Mouse (Mus musculus) liver, embryonic 11.5 days (tissue): Measurements from ENCODE around the gene Spdya. TPM values are rescaled to one million over a fixed set of nuclear protein-coding genes. Genes with fewer than 3 reads are reported as not detected.
A peak's percentile ranks its signal among the peaks of the same experiment; 100 is the strongest.
"Not testable (repeated sequence)": the region's sequence is repeated elsewhere in the genome, so short reads cannot be mapped to it uniquely, and the experiment has no call there.

Source experiments
- ATAC-seq: fragments of 200-750 bp; cut with Nextera tagmentation; replicated peaks from 2 replicates; pipeline ENCODE4 v1.8.0; 2017; ENCODE audit warnings: moderate number of reproducible peaks, mild to moderate bottlenecking, moderate TSS enrichment, moderate library complexity; ENCODE audit not compliant: low FRiP score
- DNase-seq: peaks from one replicate; pipeline ENCODE4 v3.0.0-alpha.2; 2017; ENCODE audit warnings: low spot score
- H3K27ac ChIP-seq: fragments of 300-500 bp; sonication (generic); 2 replicates; pipeline ENCODE4 v1.5.1; 2014; ENCODE audit warnings: mild to moderate bottlenecking, low read depth, low read length, control low read depth
- H3K27me3 ChIP-seq: fragments of 300-500 bp; sonication (generic); replicated peaks from 2 replicates; pipeline ENCODE4 v1.6.1; 2014; ENCODE audit warnings: low read length, mixed read lengths; ENCODE audit not compliant: control insufficient read depth, insufficient read depth
- H3K36me3 ChIP-seq: fragments of 300-500 bp; sonication (generic); 2 replicates; pipeline ENCODE4 v1.6.1; 2014; ENCODE audit warnings: mild to moderate bottlenecking, low read length, moderate library complexity, mixed read lengths; ENCODE audit not compliant: control insufficient read depth, insufficient read depth
- H3K4me1 ChIP-seq: fragments of 300-500 bp; sonication (generic); replicated peaks from 2 replicates; pipeline ENCODE4 v1.6.1; 2014; ENCODE audit warnings: low read length, mixed read lengths; ENCODE audit not compliant: control insufficient read depth, insufficient read depth
- H3K4me2 ChIP-seq: fragments of 300-500 bp; sonication (generic); 2 replicates; pipeline ENCODE4 v1.6.1; 2014; ENCODE audit warnings: mild to moderate bottlenecking, control low read depth, moderate library complexity
- H3K4me3 ChIP-seq: fragments of 300-500 bp; sonication (generic); 2 replicates; pipeline ENCODE4 v1.5.1; 2014; ENCODE audit warnings: low read depth, low read length, control low read depth
- H3K9ac ChIP-seq: fragments of 300-500 bp; sonication (generic); 2 replicates; pipeline ENCODE4 v1.6.1; 2014; ENCODE audit warnings: low read depth, low read length, control low read depth
- H3K9me3 ChIP-seq: fragments of 300-500 bp; sonication (generic); 2 replicates; pipeline ENCODE4 v1.6.1; 2016; ENCODE audit warnings: low read length, inconsistent platforms, mixed read lengths; ENCODE audit not compliant: control insufficient read depth
- WGBS: fragments of 180-500 bp; shearing (Covaris S2); extraction: QIAGEN DNeasy Blood & Tissue Kit; methylation state at CpG from one replicate; pipeline ENCODE4 v1.1.7; 2014; 5-methylcytosine and 5-hydroxymethylcytosine counted together
- polyA plus RNA-seq: library from polyadenylated mRNA; unstranded; fragments of >200 nt; fragmentation: Nextera tagmentation; extraction: Ambion mirVana; gene quantifications from 2 replicates; pipeline ENCODE4 v1.2.1, GENCODE M21; 2014

The Spdya gene
- 0.43 and 0.47 TPM in 2 replicates for polyA plus RNA-seq

- Histone ChIP-seq H3K36me3 (no peaks in the 10 kb centered on the region), H3K9me3 (no peaks in the 10 kb centered on the region), H3K27ac (no peak within 1 kb of the TSS; the same call in 1 of the 2 replicates), H3K4me1 (peaks cover 5% of the 10 kb centered on the region), H3K4me3 (peak within 1 kb of the TSS; percentile 75), H3K4me2 (peak within 1 kb of the TSS; percentile 100), H3K9ac (peak within 1 kb of the TSS; percentile 76), H3K27me3 (peaks cover 6% of the 10 kb centered on the region)
- peak; percentile 92 for ATAC-seq
- peak; percentile 80 for DNase-seq
- whole genome bisulfite sequencing, result under 1% methylated on average over 74 of the region's 78 CpGs
Observed at GRCm38 (mm10) chr17:71551757-71552451, at the start of gene Spdya. Spdya (plus strand) TSS chr17:71552061.

DNA sequence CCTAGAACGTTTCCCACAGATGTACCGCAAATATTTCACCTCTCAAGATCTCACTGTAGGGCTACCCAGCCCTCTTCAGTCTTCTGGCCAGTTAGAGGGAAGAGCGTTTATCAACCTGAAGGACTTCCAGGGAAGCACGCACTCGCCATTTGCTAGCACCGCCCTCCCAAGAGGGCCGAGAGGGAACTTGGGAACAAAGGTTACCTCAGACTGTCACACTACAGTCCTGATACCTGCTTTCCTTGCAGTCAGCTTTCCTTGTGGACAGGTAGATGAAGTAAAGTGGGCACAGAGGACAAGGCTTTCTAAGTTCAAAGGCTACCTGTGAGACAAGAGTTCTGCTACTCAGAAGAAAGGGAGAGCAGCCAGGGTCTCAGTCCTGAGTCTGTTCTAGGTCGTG is 45.0 kb upstream of the Spdya start:
- H3K4me3 ChIP-seq, result no peak overlapping the region
- DNase-seq (no peak), ATAC-seq (no peak)
- H3K27ac ChIP-seq, result no peak overlapping the region
- H3K9me3 ChIP-seq, result no peaks in the 10 kb centered on the region
- H3K4me2 ChIP-seq, result no peak overlapping the region
- 0 out of 2 replicates have a peak, but pooled peaks cover 3% of the 10 kb centered on the region for H3K4me1 ChIP-seq
- peaks cover 34% of the 10 kb centered on the region for H3K36me3 ChIP-seq
- H3K27me3 ChIP-seq, result no peaks in the 10 kb centered on the region
- no peak overlapping the region for H3K9ac ChIP-seq
- WGBS, result 87% methylated on average over 8 of the region's 8 CpGs

GRCm38 (mm10) chr17:71510297-71510696 is 41.6 kb upstream of the Spdya start:
- no peak overlapping the region for H3K9ac ChIP-seq
- 82% methylated on average over 11 of the region's 11 CpGs for WGBS
- no peak overlapping the region for H3K27ac ChIP-seq
- no peak overlapping the region for H3K4me3 ChIP-seq
- no peak for DNase-seq
- H3K9me3 ChIP-seq, result no peaks in the 10 kb centered on the region
- peaks cover 28% of the 10 kb centered on the region for H3K36me3 ChIP-seq
- no peaks in the 10 kb centered on the region for H3K27me3 ChIP-seq
- ATAC-seq, result peak; percentile 91
- H3K4me2 ChIP-seq, result no peak overlapping the region
- H3K4me1 ChIP-seq, result 0 out of 2 replicates have a peak, but pooled peaks cover 3% of the 10 kb centered on the region

DNA sequence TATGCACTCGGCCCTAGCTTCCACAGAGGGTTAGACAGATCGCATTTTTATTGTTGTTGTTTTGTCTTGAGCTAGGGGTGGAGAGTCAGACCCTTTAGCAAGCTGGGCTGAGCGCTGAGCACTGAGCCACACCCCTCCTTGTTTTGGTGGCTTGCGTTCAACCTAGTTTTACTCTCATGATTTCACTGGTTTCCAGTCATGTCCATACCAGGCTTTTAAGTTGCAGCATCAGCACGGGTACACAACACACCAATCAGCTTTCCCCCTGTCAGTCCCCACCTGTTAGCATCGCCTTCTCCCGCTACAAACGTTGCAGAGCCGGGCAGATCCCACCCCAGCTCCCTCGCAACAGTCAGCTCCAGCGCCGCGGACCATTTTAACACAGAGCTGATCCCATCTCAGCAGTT is 25.6 kb upstream of the Spdya start:
- H3K36me3 ChIP-seq, result 0 out of 2 replicates have a peak, but pooled peaks cover 2% of the 10 kb centered on the region
- WGBS, result 0% methylated on average over 13 of the region's 13 CpGs
- DNase-seq (no peak), ATAC-seq (peak; percentile 70)
- H3K9me3 ChIP-seq, result no peaks in the 10 kb centered on the region
- H3K4me1 ChIP-seq, result peaks cover 5% of the 10 kb centered on the region; the same call in 1 of the 2 replicates
- H3K9ac ChIP-seq, result peak overlapping the region; percentile 77
- H3K27ac ChIP-seq, result peak overlapping the region; percentile 95
- no peaks in the 10 kb centered on the region for H3K27me3 ChIP-seq
- H3K4me2 ChIP-seq, result peak overlapping the region; percentile 68
- H3K4me3 ChIP-seq, result peak overlapping the region; percentile 81

GRCm38 (mm10) chr17:71526711-71527564 is 24.9 kb upstream of the Spdya start, which contains the start of gene Ndc80:
Ndc80 (minus strand) TSS chr17:71526857.
- Histone ChIP-seq H3K27ac (peak within 1 kb of the TSS; percentile 95), H3K27me3 (no peaks in the 10 kb centered on the region), H3K9me3 (no peaks in the 10 kb centered on the region), H3K4me3 (peak within 1 kb of the TSS; percentile 81), H3K36me3 (0 out of 2 replicates have a peak, but pooled peaks cover 2% of the 10 kb centered on the region), H3K4me1 (peaks cover 5% of the 10 kb centered on the region; the same call in 1 of the 2 replicates), H3K4me2 (peak within 1 kb of the TSS; percentile 68), H3K9ac (peak within 1 kb of the TSS; percentile 77)
- ATAC-seq, result peak; percentile 90
- DNase-seq, result peak; percentile 91
- 1% methylated on average over 66 of the region's 66 CpGs for WGBS

DNA sequence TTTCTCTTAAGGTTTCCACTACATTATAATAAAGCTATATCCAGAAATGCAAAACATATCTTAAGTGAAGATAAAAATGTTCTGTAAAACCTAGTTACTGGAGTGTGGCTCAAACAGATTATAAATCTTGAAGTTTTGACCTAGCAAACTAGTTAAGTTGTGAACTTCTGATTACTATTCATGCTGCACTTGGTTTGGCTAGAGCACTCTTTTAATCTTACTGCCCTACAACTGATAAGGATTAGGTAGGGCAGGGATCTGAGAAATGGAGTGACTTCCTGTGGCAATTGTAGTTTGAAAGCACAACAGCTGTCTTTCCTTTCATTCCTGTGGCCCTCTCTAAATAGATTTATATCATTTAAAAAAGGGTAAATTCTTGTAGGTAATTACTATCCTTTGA is 23.8 kb upstream of the Spdya start:
- Histone ChIP-seq H3K4me1 (peaks cover 5% of the 10 kb centered on the region; the same call in 1 of the 2 replicates), H3K9me3 (no peaks in the 10 kb centered on the region), H3K4me2 (no peak overlapping the region), H3K9ac (no peak overlapping the region), H3K27me3 (no peaks in the 10 kb centered on the region), H3K27ac (no peak overlapping the region), H3K36me3 (0 out of 2 replicates have a peak, but pooled peaks cover 2% of the 10 kb centered on the region), H3K4me3 (no peak overlapping the region)
- ATAC-seq, result no peak
- no peak for DNase-seq

- not testable (repeated sequence) for H3K27ac ChIP-seq, H3K9me3 ChIP-seq, H3K4me2 ChIP-seq, H3K4me3 ChIP-seq, DNase-seq, H3K9ac ChIP-seq, H3K27me3 ChIP-seq, H3K36me3 ChIP-seq, H3K4me1 ChIP-seq, ATAC-seq
- 71% methylated on average over 1 of the region's 1 CpGs for WGBS
Observed at GRCm38 (mm10) chr17:71535595-71535994, 16.3 kb upstream of the Spdya start.

DNA sequence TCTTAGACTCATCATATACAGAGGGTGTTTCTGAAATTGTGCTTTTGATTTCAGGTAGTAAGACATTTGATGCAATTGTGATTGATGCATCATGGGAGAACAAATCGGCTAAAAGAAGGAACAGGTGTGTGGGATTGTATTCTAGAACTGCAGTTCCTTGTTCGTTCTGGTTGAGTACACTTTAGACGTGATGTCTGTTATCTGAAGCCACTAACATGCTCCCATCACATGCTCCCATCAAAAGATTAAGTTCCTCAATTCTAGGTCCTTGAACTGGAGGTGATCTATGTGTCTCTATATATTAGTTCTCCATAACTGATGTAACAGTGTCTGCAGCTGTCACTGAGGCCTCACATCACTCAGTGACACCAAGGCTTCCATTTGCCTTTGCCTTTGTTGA is 14.7 kb upstream of the Spdya start:
- no peaks in the 10 kb centered on the region for H3K9me3 ChIP-seq
- H3K4me3 ChIP-seq, result no peak overlapping the region
- no peaks in the 10 kb centered on the region for H3K36me3 ChIP-seq
- no peaks in the 10 kb centered on the region for H3K4me1 ChIP-seq
- DNase-seq (no peak), ATAC-seq (no peak)
- no peak overlapping the region for H3K9ac ChIP-seq
- WGBS, result 70% methylated on average over 3 of the region's 3 CpGs
- no peaks in the 10 kb centered on the region for H3K27me3 ChIP-seq
- no peak overlapping the region for H3K27ac ChIP-seq
- H3K4me2 ChIP-seq, result no peak overlapping the region
